Mouse (Mus musculus): ENCODE data around the gene Tppp2. TPM values are rescaled to one million over a fixed set of nuclear protein-coding genes. Genes with fewer than 3 reads are reported as not detected.

Tppp2 gene
- polyA plus RNA-seq (2014; fragmentation: Illumina TruSeq; extraction: RNeasy Lipid Tissue Mini Kit (QIAGEN cat#74804); ENCODE audit: low read depth, low replicate concordance) = not detected

DNA sequence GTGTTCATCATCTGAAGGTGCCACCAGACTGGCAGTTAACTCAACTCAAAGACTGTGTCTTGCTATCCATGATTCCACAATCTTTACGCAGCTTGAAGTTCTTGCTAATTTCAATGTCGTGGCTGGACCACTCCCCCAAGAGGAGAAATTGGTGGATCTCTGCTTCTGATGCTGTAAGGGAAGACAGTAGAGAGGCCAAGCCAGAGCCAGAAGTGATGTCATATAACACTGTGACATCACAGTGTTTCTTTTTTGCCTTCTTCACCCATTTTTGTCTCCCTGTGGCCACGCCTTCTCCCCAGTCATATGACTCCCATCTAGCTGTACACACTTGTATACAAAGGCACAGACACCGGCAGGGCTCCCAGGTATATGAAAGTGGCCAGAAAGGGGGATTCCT lies at the start of gene Tppp2:
Tppp2 (plus strand) TSS at position 301 of the 400 bp plus-strand sequence.

DNA sequence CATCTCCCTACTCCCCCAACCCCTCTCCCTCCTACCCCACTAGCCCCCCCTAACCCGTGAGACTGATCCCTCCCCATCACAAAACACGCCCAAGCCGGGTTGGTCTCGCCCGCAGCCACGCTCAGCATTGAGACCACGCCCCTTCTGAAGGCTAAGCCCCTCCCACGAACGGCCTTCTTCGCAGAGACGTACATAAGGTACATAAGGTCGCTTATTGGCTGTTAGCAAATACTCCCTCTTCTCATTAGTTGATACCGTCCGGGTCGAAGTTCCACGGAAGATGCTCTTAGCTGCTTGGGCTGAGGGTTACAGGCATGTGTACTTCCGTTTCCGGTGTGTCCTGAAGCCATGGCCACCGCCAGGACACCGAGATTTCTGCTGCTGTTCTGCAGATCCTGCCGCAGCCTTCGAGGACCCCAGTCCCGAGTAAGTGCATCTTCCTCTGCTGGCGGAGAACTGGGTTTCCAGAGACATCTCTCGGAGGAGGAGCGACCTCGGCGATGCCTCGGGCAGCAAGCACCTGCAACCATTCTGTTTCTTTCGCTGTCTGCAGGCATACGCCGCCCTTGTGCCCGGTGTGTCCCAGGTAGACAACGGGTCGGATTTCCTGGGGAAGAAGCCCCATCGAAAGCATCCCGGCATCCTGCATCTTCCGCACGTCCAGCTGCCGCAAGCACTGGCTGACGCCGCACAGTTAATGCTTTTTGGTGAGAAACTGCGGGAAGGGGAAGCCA lies 33.5 kb upstream of the Tppp2 start, which contains the start of gene Mettl17:
Mettl17 (plus strand) TSS at position 245 of the 734 bp plus-strand sequence.

DNA sequence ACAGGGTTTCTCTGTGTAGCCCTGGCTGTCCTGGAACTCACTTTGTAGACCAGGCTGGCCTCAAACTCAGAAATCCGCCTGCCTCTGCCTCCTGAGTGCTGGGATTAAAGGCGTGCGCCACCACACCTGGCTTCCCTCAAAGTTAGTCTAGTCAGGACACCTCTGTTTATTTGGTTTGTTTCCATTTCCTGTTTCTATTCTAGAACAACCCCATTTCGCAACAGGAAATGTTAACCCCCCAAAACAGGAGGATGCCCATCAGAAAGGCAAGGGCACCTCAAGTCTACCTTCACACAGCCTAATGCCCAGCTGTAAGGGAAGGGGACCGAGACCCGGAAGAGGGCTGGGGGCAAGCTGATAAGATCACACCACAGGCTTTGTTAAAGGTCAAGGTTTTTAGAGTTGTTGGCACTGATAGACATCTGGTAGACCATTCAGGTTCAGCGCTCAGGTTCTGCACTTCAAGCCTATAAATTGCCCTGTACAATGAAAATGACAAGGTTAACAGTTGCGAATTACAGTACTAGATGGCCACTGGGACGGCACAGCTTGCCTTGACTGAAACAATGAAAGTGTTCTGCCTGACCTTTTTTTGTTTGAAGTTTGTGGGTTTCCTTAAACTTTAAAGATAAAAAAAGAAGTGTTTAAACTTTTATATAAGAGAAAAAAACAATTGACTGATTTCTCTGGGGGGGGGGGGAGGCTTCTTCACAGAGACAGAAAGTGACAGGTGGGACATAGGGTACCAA lies 25.9 kb upstream of the Tppp2 start, which contains the start of gene Slc39a2:
Slc39a2 (plus strand) TSS at position 699 of the 749 bp plus-strand sequence.

DNA sequence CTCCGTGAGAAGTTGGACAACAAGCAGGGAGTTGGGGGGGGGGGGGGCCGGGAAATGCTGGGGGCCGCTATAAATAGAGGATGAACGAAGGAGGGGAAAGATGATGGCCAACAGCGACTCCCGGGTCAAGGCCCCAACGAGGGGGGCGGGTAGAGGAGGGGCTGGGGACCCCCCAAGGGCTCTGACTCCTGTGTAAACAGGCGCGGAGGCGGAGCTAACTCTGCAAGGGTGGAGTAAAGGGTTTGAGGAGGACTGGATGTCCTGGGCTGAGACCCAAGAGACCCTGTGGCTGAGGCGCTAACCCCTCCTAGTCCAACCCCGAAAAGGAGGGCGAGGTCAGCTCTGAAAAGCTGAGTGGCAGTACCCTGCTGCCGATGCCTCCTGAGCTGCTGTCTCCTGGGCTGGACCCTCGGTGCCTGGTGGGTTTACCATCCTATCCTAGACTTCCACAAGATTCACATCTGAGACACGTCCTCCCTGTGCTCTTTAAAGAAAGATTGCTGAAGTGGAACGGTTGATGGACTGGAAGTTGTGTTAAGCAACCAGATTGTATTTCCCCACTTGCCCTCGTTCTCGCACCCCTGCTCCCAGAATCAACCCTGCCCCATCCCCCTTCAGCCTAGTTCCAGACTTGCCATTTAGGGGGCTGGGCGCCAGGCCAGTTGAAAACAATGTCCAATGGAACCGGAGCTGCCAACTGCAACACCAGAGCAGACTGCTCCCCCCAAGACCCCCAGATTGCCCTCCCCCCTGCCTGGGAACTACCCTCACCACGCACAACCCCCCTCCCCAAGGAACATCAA lies 4.1 kb upstream of the Tppp2 start, which contains the start of gene Ndrg2:
Ndrg2 (minus strand) TSS at position 199 of the 803 bp plus-strand sequence.

DNA sequence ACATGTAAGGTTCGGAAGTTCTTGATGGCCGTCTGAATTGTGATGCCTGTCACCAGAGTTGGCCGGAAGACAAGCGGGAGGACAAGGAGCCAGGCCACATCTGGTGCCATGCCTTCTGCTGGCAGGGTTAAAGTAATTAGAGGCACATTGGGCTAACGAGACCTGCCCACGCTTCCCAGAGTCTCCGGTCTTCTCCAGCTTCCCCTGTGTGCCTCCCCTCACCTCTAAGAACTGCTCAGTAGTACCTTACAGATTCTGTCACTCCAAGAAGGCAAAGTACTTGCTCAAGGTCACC lies 4.3 kb downstream of the Tppp2 start, which contains the start of gene Rnase13:
Rnase13 (minus strand) TSS at position 203 of the 295 bp plus-strand sequence.

Other genes with a start within 250 kb of the Tppp2 start
- not detected for gene Gm17079, start 223.0 kb upstream of the Tppp2 start, polyA plus RNA-seq (2014; fragmentation: Illumina TruSeq; extraction: RNeasy Lipid Tissue Mini Kit (QIAGEN cat#74804); ENCODE audit: low read depth, low replicate concordance)
- not detected for gene Gm5800, start 201.2 kb upstream of the Tppp2 start, polyA plus RNA-seq (2014; fragmentation: Illumina TruSeq; extraction: RNeasy Lipid Tissue Mini Kit (QIAGEN cat#74804); ENCODE audit: low read depth, low replicate concordance)
- gene Ang4, start 144.8 kb upstream of the Tppp2 start, polyA plus RNA-seq (2014; fragmentation: Illumina TruSeq; extraction: RNeasy Lipid Tissue Mini Kit (QIAGEN cat#74804); ENCODE audit: low read depth, low replicate concordance) = 194 TPM
- gene AY358078, start 118.4 kb upstream of the Tppp2 start, polyA plus RNA-seq (2014; fragmentation: Illumina TruSeq; extraction: RNeasy Lipid Tissue Mini Kit (QIAGEN cat#74804); ENCODE audit: low read depth, low replicate concordance) = 0.32 TPM
- gene Ear6, start 64.7 kb upstream of the Tppp2 start, polyA plus RNA-seq (2014; fragmentation: Illumina TruSeq; extraction: RNeasy Lipid Tissue Mini Kit (QIAGEN cat#74804); ENCODE audit: low read depth, low replicate concordance) = not detected
- gene Mettl17, start 33.6 kb upstream of the Tppp2 start, polyA plus RNA-seq (2014; fragmentation: Illumina TruSeq; extraction: RNeasy Lipid Tissue Mini Kit (QIAGEN cat#74804); ENCODE audit: low read depth, low replicate concordance) = 11.0 TPM
- 1.6 TPM for gene Slc39a2, start 25.5 kb upstream of the Tppp2 start, polyA plus RNA-seq (2014; fragmentation: Illumina TruSeq; extraction: RNeasy Lipid Tissue Mini Kit (QIAGEN cat#74804); ENCODE audit: low read depth, low replicate concordance)
- 246 TPM for gene Ndrg2, start 4.3 kb upstream of the Tppp2 start, polyA plus RNA-seq (2014; fragmentation: Illumina TruSeq; extraction: RNeasy Lipid Tissue Mini Kit (QIAGEN cat#74804); ENCODE audit: low read depth, low replicate concordance)
- not detected for gene Rnase13, start 4.3 kb downstream of the Tppp2 start, polyA plus RNA-seq (2014; fragmentation: Illumina TruSeq; extraction: RNeasy Lipid Tissue Mini Kit (QIAGEN cat#74804); ENCODE audit: low read depth, low replicate concordance)
- gene Arhgef40, start 66.3 kb downstream of the Tppp2 start, polyA plus RNA-seq (2014; fragmentation: Illumina TruSeq; extraction: RNeasy Lipid Tissue Mini Kit (QIAGEN cat#74804); ENCODE audit: low read depth, low replicate concordance) = 6.1 TPM
- 3.0 TPM for gene Tmem253, start 97.2 kb downstream of the Tppp2 start, polyA plus RNA-seq (2014; fragmentation: Illumina TruSeq; extraction: RNeasy Lipid Tissue Mini Kit (QIAGEN cat#74804); ENCODE audit: low read depth, low replicate concordance)
- gene Zfp219, start 102.3 kb downstream of the Tppp2 start, polyA plus RNA-seq (2014; fragmentation: Illumina TruSeq; extraction: RNeasy Lipid Tissue Mini Kit (QIAGEN cat#74804); ENCODE audit: low read depth, low replicate concordance) = 1.7 TPM
- not detected for gene Olfr221, start 124.0 kb downstream of the Tppp2 start, polyA plus RNA-seq (2014; fragmentation: Illumina TruSeq; extraction: RNeasy Lipid Tissue Mini Kit (QIAGEN cat#74804); ENCODE audit: low read depth, low replicate concordance)
- gene Hnrnpc, start 185.6 kb downstream of the Tppp2 start, polyA plus RNA-seq (2014; fragmentation: Illumina TruSeq; extraction: RNeasy Lipid Tissue Mini Kit (QIAGEN cat#74804); ENCODE audit: low read depth, low replicate concordance) = 368 TPM
- gene Rpgrip1, start 192.3 kb downstream of the Tppp2 start, polyA plus RNA-seq (2014; fragmentation: Illumina TruSeq; extraction: RNeasy Lipid Tissue Mini Kit (QIAGEN cat#74804); ENCODE audit: low read depth, low replicate concordance) = 5.5 TPM

Data from sigmoid colon, adult 10 weeks (tissue).